Mouse (Mus musculus): Measurements from ENCODE around the gene Trio. TPM values are rescaled to one million over a fixed set of nuclear protein-coding genes. Genes with fewer than 3 reads are reported as not detected.

The Trio gene
- polyA plus RNA-seq, 1 experiment from 2014 or later, result 37.5 TPM

- 95% methylated on average over 14 of the region's 14 CpGs for WGBS
- no peaks in the 10 kb centered on the region for H3K36me3 ChIP-seq (ENCODE audit: control insufficient read depth, insufficient read depth, low read length)
- no peak overlapping the region for H3K4me3 ChIP-seq (ENCODE audit: low read depth, low read length)
- peaks cover 21% of the 10 kb centered on the region for H3K4me1 ChIP-seq (ENCODE audit: control insufficient read depth, insufficient read depth, low read length)
- H3K9ac ChIP-seq (ENCODE audit: low read depth, low read length), result no peak overlapping the region
- no peak overlapping the region for H3K27ac ChIP-seq (ENCODE audit: low read length)
- H3K9me3 ChIP-seq (replicated peaks; ENCODE audit: control insufficient read depth, low read length, poor library complexity, severe bottlenecking), result no peaks in the 10 kb centered on the region
- H3K4me2 ChIP-seq (ENCODE audit: low read length), result no peak overlapping the region
- no peak for ATAC-seq
- H3K27me3 ChIP-seq (ENCODE audit: control insufficient read depth, insufficient read depth, low read depth, low read length), result no peaks in the 10 kb centered on the region
Measured at GRCm38 (mm10) chr15:27931459-27931858, 94.2 kb downstream of the Trio start.

DNA sequence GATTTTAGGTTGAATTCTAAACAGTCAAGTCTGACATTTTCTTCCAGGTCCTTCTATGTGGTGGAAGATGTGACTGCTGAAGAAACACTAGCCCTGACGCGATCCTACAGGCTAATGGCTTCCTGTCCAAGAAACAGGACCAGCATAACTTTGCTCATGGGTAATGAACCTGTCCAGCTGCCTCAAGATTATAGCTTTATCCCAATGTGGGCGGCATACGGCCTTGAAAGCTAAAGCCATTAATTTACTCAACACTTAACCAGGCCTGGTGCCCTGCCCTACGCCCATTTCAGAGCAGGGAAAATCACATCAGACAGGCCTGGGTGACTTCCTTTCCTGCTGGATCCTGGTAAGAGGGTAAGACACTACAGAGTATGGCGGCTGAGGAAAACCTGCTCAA lies 98.0 kb downstream of the Trio start:
- Histone ChIP-seq H3K36me3 (ENCODE audit: control insufficient read depth, insufficient read depth, low read length) (no peaks in the 10 kb centered on the region), H3K4me1 (ENCODE audit: control insufficient read depth, insufficient read depth, low read length) (peaks cover 37% of the 10 kb centered on the region), H3K27me3 (ENCODE audit: control insufficient read depth, insufficient read depth, low read depth, low read length) (no peaks in the 10 kb centered on the region), H3K4me2 (ENCODE audit: low read length) (no peak overlapping the region), H3K27ac (ENCODE audit: low read length) (no peak overlapping the region), H3K9me3 (replicated peaks; ENCODE audit: control insufficient read depth, low read length, poor library complexity, severe bottlenecking) (no peaks in the 10 kb centered on the region), H3K9ac (ENCODE audit: low read depth, low read length) (no peak overlapping the region), H3K4me3 (ENCODE audit: low read depth, low read length) (no peak overlapping the region)
- ATAC-seq, result no peak
- WGBS, result 94% methylated on average over 6 of the region's 6 CpGs

GRCm38 (mm10) chr15:27926941-27927340 lies 98.7 kb downstream of the Trio start:
- no peak overlapping the region for H3K4me3 ChIP-seq (ENCODE audit: low read depth, low read length)
- no peak overlapping the region for H3K4me2 ChIP-seq (ENCODE audit: low read length)
- no peaks in the 10 kb centered on the region for H3K27me3 ChIP-seq (ENCODE audit: control insufficient read depth, insufficient read depth, low read depth, low read length)
- H3K36me3 ChIP-seq (ENCODE audit: control insufficient read depth, insufficient read depth, low read length), result no peaks in the 10 kb centered on the region
- ATAC-seq, result no peak
- peaks cover 43% of the 10 kb centered on the region for H3K4me1 ChIP-seq (ENCODE audit: control insufficient read depth, insufficient read depth, low read length)
- no peaks in the 10 kb centered on the region for H3K9me3 ChIP-seq (replicated peaks; ENCODE audit: control insufficient read depth, low read length, poor library complexity, severe bottlenecking)
- H3K9ac ChIP-seq (ENCODE audit: low read depth, low read length), result no peak overlapping the region
- H3K27ac ChIP-seq (ENCODE audit: low read length), result no peak overlapping the region
- 63% methylated on average over 18 of the region's 18 CpGs for WGBS

DNA sequence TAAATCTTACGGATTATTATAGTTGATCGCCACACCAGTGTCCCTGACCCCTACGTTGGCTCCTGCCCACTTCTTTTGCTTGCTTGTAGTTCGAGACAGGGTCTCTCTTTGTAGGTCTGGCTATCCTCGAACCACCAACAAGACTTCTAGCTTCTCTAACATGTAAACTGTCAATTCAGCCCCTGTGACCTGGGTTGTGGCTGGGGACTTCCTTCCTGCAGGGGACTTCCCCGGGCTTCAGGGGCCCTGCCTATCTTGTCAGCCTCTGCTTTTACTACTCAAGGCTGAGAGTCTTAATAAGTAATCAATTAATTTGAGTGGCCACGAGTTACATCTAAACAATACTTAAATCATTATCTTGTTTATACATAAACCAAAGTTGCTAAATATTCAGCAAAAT lies 99.2 kb downstream of the Trio start:
- no peak for ATAC-seq
- WGBS, result 70% methylated on average over 7 of the region's 7 CpGs
- H3K4me2 ChIP-seq (ENCODE audit: low read length), result no peak overlapping the region
- H3K4me3 ChIP-seq (ENCODE audit: low read depth, low read length), result no peak overlapping the region
- H3K36me3 ChIP-seq (ENCODE audit: control insufficient read depth, insufficient read depth, low read length), result no peaks in the 10 kb centered on the region
- no peak overlapping the region for H3K9ac ChIP-seq (ENCODE audit: low read depth, low read length)
- no peak overlapping the region for H3K27ac ChIP-seq (ENCODE audit: low read length)
- H3K4me1 ChIP-seq (ENCODE audit: control insufficient read depth, insufficient read depth, low read length), result peaks cover 45% of the 10 kb centered on the region
- no peaks in the 10 kb centered on the region for H3K9me3 ChIP-seq (replicated peaks; ENCODE audit: control insufficient read depth, low read length, poor library complexity, severe bottlenecking)
- no peaks in the 10 kb centered on the region for H3K27me3 ChIP-seq (ENCODE audit: control insufficient read depth, insufficient read depth, low read depth, low read length)

- H3K36me3 ChIP-seq (ENCODE audit: control insufficient read depth, insufficient read depth, low read length), result no peaks in the 10 kb centered on the region
- WGBS, result 51% methylated on average over 8 of the region's 8 CpGs
- H3K27me3 ChIP-seq (ENCODE audit: control insufficient read depth, insufficient read depth, low read depth, low read length), result no peaks in the 10 kb centered on the region
- no peak for ATAC-seq
- no peak overlapping the region; the same call in 1 of the 2 replicates for H3K9ac ChIP-seq (ENCODE audit: low read depth, low read length)
- no peak overlapping the region for H3K4me2 ChIP-seq (ENCODE audit: low read length)
- no peak overlapping the region for H3K4me3 ChIP-seq (ENCODE audit: low read depth, low read length)
- H3K4me1 ChIP-seq (ENCODE audit: control insufficient read depth, insufficient read depth, low read length), result peaks cover 44% of the 10 kb centered on the region
- H3K27ac ChIP-seq (ENCODE audit: low read length), result no peak overlapping the region
- H3K9me3 ChIP-seq (replicated peaks; ENCODE audit: control insufficient read depth, low read length, poor library complexity, severe bottlenecking), result no peaks in the 10 kb centered on the region
Measured at GRCm38 (mm10) chr15:27925865-27926264, 99.8 kb downstream of the Trio start.

DNA sequence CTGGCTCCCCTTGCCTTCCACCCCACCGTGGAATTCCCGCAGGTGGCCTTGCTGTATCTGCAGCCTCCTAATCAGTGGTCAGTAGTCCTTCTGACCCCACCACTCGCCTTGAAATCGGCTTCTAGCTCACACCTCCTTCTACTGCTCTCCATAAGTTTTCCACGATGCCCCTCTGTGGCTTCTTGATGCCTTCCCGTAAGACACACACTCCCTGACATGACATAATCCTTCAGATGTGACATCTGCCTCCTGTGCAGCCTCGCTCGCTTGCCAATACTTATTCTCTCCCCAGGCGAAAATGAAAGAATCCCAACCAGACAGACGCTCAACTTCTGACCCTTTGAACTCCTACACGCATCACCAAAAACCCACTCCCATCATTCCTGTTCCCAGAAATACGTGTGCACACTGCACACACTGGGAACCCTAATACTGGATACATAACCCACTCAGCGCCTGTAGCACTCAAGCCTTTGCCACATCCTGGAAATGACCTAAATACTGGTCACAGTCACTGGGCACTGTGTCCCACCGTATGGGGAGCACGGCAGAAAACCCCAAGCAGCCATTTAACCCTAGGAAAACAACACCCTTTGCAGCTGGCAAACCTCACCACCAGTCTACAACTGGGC lies 100.5 kb downstream of the Trio start:
- no peaks in the 10 kb centered on the region for H3K36me3 ChIP-seq (ENCODE audit: control insufficient read depth, insufficient read depth, low read length)
- H3K27ac ChIP-seq (ENCODE audit: low read length), result peak overlapping the region; percentile 57
- no peaks in the 10 kb centered on the region for H3K9me3 ChIP-seq (replicated peaks; ENCODE audit: control insufficient read depth, low read length, poor library complexity, severe bottlenecking)
- no peaks in the 10 kb centered on the region for H3K27me3 ChIP-seq (ENCODE audit: control insufficient read depth, insufficient read depth, low read depth, low read length)
- peaks cover 42% of the 10 kb centered on the region for H3K4me1 ChIP-seq (ENCODE audit: control insufficient read depth, insufficient read depth, low read length)
- no peak overlapping the region for H3K4me3 ChIP-seq (ENCODE audit: low read depth, low read length)
- WGBS, result 21% methylated on average over 15 of the region's 15 CpGs
- peak overlapping the region; percentile 16 for H3K4me2 ChIP-seq (ENCODE audit: low read length)
- ATAC-seq, result no peak
- H3K9ac ChIP-seq (ENCODE audit: low read depth, low read length), result peak overlapping the region; percentile 25; the same call in 1 of the 2 replicates

DNA sequence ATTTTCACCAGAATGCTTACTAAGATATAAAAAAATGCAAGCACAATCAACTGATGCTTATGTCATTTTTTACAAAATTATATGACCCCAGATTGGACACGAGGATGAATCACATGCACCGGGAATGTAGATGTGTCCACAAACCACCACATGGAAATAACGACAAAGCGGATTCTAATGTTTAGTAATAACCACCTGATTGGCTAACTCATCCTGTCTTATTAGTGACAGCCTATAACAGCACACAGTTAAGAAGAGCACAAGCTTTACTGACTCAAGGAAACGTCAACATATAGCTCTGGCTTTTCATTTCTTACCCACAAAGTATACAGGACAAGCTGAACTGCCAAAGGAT lies 101.7 kb downstream of the Trio start:
- peak overlapping the region; percentile 71 for H3K4me2 ChIP-seq (ENCODE audit: low read length)
- peak; percentile 46 for ATAC-seq
- H3K4me1 ChIP-seq (ENCODE audit: control insufficient read depth, insufficient read depth, low read length), result peaks cover 50% of the 10 kb centered on the region
- peak overlapping the region; percentile 35 for H3K4me3 ChIP-seq (ENCODE audit: low read depth, low read length)
- WGBS, result 14% methylated on average over 5 of the region's 5 CpGs
- peak overlapping the region; percentile 64 for H3K9ac ChIP-seq (ENCODE audit: low read depth, low read length)
- no peaks in the 10 kb centered on the region for H3K9me3 ChIP-seq (replicated peaks; ENCODE audit: control insufficient read depth, low read length, poor library complexity, severe bottlenecking)
- H3K27ac ChIP-seq (ENCODE audit: low read length), result peak overlapping the region; percentile 89
- H3K27me3 ChIP-seq (ENCODE audit: control insufficient read depth, insufficient read depth, low read depth, low read length), result no peaks in the 10 kb centered on the region
- H3K36me3 ChIP-seq (ENCODE audit: control insufficient read depth, insufficient read depth, low read length), result no peaks in the 10 kb centered on the region

DNA sequence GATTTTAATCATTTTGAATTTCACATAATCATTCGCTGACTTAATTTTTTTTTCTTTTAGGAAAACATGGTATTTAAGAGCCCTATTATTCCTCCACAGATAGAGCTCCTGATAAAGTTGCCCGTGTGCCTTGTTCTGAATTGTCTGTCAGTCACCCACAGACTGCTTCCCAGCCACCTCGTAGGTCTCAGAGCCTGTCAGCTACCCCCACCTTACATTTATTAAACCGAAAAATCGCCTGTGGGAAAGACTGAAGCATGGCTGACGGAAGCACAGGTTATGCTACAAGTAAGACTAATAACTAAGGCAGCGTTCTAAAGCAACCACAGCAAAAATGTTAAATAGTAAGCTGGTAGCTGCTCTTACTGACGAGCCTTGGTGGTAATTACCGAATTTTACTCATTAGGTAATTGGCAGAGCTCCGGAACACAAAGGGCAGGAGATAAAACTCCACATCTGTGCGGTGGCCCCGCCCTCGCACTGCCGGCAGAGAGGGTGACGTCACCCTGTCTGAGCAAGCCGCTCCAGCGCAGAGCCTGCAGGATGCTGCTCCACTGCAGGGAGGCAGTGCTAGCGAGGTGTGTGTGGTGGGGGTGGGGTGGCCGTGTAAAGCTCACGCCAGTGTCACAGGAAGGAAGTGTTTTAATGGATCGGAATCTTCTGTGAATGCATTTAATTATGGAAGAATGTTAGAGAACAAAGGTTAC lies 102.2 kb downstream of the Trio start:
- Histone ChIP-seq H3K9me3 (replicated peaks; ENCODE audit: control insufficient read depth, low read length, poor library complexity, severe bottlenecking) (no peaks in the 10 kb centered on the region), H3K4me2 (ENCODE audit: low read length) (peak overlapping the region; percentile 71), H3K36me3 (ENCODE audit: control insufficient read depth, insufficient read depth, low read length) (no peaks in the 10 kb centered on the region), H3K4me1 (ENCODE audit: control insufficient read depth, insufficient read depth, low read length) (peaks cover 55% of the 10 kb centered on the region), H3K9ac (ENCODE audit: low read depth, low read length) (peak overlapping the region; percentile 64), H3K27ac (ENCODE audit: low read length) (peak overlapping the region; percentile 89), H3K4me3 (ENCODE audit: low read depth, low read length) (peak overlapping the region; percentile 35), H3K27me3 (ENCODE audit: control insufficient read depth, insufficient read depth, low read depth, low read length) (no peaks in the 10 kb centered on the region)
- ATAC-seq, result peak; percentile 94
- 5% methylated on average over 21 of the region's 21 CpGs for WGBS

DNA sequence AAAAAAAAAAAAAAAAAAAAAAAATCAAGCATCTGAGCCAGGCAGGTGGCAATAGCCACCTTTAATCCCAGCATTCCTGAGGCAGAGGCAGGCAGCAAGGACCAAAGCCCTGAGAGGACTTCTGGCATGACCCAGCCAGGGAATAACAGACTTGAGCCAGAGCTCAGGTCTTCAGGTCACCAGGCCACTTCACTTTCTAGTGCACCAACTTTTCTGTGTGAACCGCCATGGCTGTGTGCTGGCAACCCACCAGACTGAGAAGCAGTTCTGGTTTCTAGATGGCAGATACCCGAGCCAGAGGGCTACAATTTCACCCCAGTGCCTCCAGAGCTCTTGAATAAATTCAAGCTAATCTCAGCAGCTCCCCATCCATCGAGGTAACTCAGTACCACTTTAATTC lies 104.9 kb downstream of the Trio start:
- no peak overlapping the region for H3K4me3 ChIP-seq (ENCODE audit: low read depth, low read length)
- no peak overlapping the region for H3K9ac ChIP-seq (ENCODE audit: low read depth, low read length)
- H3K9me3 ChIP-seq (replicated peaks; ENCODE audit: control insufficient read depth, low read length, poor library complexity, severe bottlenecking), result no peaks in the 10 kb centered on the region
- 48% methylated on average over 3 of the region's 3 CpGs for WGBS
- H3K4me2 ChIP-seq (ENCODE audit: low read length), result no peak overlapping the region
- no peaks in the 10 kb centered on the region for H3K36me3 ChIP-seq (ENCODE audit: control insufficient read depth, insufficient read depth, low read length)
- H3K4me1 ChIP-seq (ENCODE audit: control insufficient read depth, insufficient read depth, low read length), result peaks cover 46% of the 10 kb centered on the region
- H3K27me3 ChIP-seq (ENCODE audit: control insufficient read depth, insufficient read depth, low read depth, low read length), result no peaks in the 10 kb centered on the region
- H3K27ac ChIP-seq (ENCODE audit: low read length), result no peak overlapping the region
- no peak for ATAC-seq
